In genomic region chr10:60361615-60362309, GRCm38 (mm10) we compare ENCODE assay signal across 19 mouse cellular contexts. TPM values are rescaled to one million over a fixed set of nuclear protein-coding genes. Genes with fewer than 3 reads are reported as not detected.
A peak's percentile ranks its signal among the peaks of the same experiment; 100 is the strongest.
DNase-seq lines count a peak whose midpoint lies in the region; ATAC-seq and TF ChIP-seq lines count a peak whose summit lies in the region.
"Had no signal": no experiment of that assay in that cellular context is flagged by ENCODE, and none has a peak within 500 bp of the region (broad histone marks: within the 10 kb centered on the region; RNA-seq: fewer than 3 reads in every experiment).

No protein-coding gene starts in this region.

- no peaks in the 10 kb centered on the region for H3K27me3 ChIP-seq in cerebellum, adult 2 months (ENCODE audit: control insufficient read depth, insufficient read depth, low read length)
- H3K27me3 ChIP-seq in intestine, embryonic 14.5 days (replicated peaks; ENCODE audit: control insufficient read depth, insufficient read depth, low read length), result no peaks in the 10 kb centered on the region
- H3K27me3 ChIP-seq in intestine, postnatal 0 days (replicated peaks; ENCODE audit: control insufficient read depth, insufficient read depth, low read length), result no peaks in the 10 kb centered on the region
- no peaks in the 10 kb centered on the region for H3K27me3 ChIP-seq in stomach, embryonic 14.5 days (ENCODE audit: control insufficient read depth, insufficient read depth, low read length)
- H3K27me3 ChIP-seq in stomach, postnatal 0 days (ENCODE audit: control insufficient read depth, insufficient read depth, low read length), result no peaks in the 10 kb centered on the region
- H3K27me3 ChIP-seq: embryonic facial prominence, embryonic 13.5 days; forebrain, embryonic 15.5 days; midbrain, embryonic 12.5 days had no signal

- H3K36me3 ChIP-seq in intestine, embryonic 14.5 days (ENCODE audit: control insufficient read depth, insufficient read depth, low read length), result no peaks in the 10 kb centered on the region
- H3K36me3 ChIP-seq in intestine, postnatal 0 days (ENCODE audit: control insufficient read depth, insufficient read depth), result peaks cover 31% of the 10 kb centered on the region
- H3K36me3 ChIP-seq in stomach, embryonic 14.5 days (ENCODE audit: control insufficient read depth, insufficient read depth, low read length), result no peaks in the 10 kb centered on the region
- H3K36me3 ChIP-seq in stomach, postnatal 0 days (ENCODE audit: control insufficient read depth, insufficient read depth, low read length), result no peaks in the 10 kb centered on the region
- H3K36me3 ChIP-seq: embryonic facial prominence, embryonic 13.5 days; forebrain, embryonic 15.5 days; midbrain, embryonic 12.5 days had no signal

- 0 out of 2 replicates have a peak overlapping the region, but pooled peaks have one; percentile 2 for H3K4me2 ChIP-seq in intestine, embryonic 14.5 days (ENCODE audit: low read length)
- no peak overlapping the region; the same call in 1 of the 2 replicates for H3K4me2 ChIP-seq in intestine, postnatal 0 days (replicated peaks; ENCODE audit: low read depth)
- H3K4me2 ChIP-seq in stomach, embryonic 14.5 days (replicated peaks; ENCODE audit: low read depth, low read length), result no peak overlapping the region
- no peak overlapping the region for H3K4me2 ChIP-seq in stomach, postnatal 0 days (replicated peaks; ENCODE audit: low read depth)
- H3K4me2 ChIP-seq: embryonic facial prominence, embryonic 13.5 days; forebrain, embryonic 15.5 days; lung, embryonic 14.5 days; midbrain, embryonic 12.5 days had no signal

- no peak for TF ChIP-seq EP300 in stomach, postnatal 0 days (optimal IDR thresholded peaks at IDR 0.05)

- H3K4me1 ChIP-seq in cerebellum, adult 2 months (ENCODE audit: control insufficient read depth, insufficient read depth, low read length), result no peaks in the 10 kb centered on the region; the same call in 1 of the 2 replicates
- H3K4me1 ChIP-seq in intestine, embryonic 14.5 days (replicated peaks; ENCODE audit: control insufficient read depth, insufficient read depth, low read length), result peaks cover 6% of the 10 kb centered on the region; the same call in 1 of the 2 replicates
- 0 out of 2 replicates have a peak, but pooled peaks cover 8% of the 10 kb centered on the region for H3K4me1 ChIP-seq in intestine, postnatal 0 days (replicated peaks; ENCODE audit: control insufficient read depth, insufficient read depth, low read length)
- 0 out of 2 replicates have a peak, but pooled peaks cover 7% of the 10 kb centered on the region for H3K4me1 ChIP-seq in stomach, embryonic 14.5 days (ENCODE audit: control insufficient read depth, insufficient read depth, low read length)
- no peaks in the 10 kb centered on the region for H3K4me1 ChIP-seq in stomach, postnatal 0 days (replicated peaks; ENCODE audit: control insufficient read depth, insufficient read depth)
- H3K4me1 ChIP-seq: forebrain, embryonic 15.5 days had no signal

- 38% methylated on average over 12 of the region's 12 CpGs for WGBS in cerebellum, adult 2 months
- WGBS in intestine, embryonic 14.5 days, result 38% methylated on average over 12 of the region's 12 CpGs
- 44% methylated on average over 12 of the region's 12 CpGs for WGBS in intestine, postnatal 0 days
- WGBS in stomach, embryonic 14.5 days, result 47% methylated on average over 12 of the region's 12 CpGs
- WGBS in stomach, postnatal 0 days, result 46% methylated on average over 12 of the region's 12 CpGs

- no peak overlapping the region for H3K27ac ChIP-seq in cerebellum, adult 2 months (ENCODE audit: insufficient read depth, low read length)
- peak overlapping the region; percentile 51; the same call in 1 of the 2 replicates for H3K27ac ChIP-seq in intestine, embryonic 14.5 days (ENCODE audit: low read depth)
- no peak overlapping the region for H3K27ac ChIP-seq in intestine, postnatal 0 days (ENCODE audit: low read depth, low read length)
- peak overlapping the region; percentile 33; the same call in 1 of the 2 replicates for H3K27ac ChIP-seq in stomach, embryonic 14.5 days (ENCODE audit: low read length)
- no peak overlapping the region; the same call in 1 of the 2 replicates for H3K27ac ChIP-seq in stomach, postnatal 0 days (replicated peaks)
- H3K27ac ChIP-seq: embryonic facial prominence, embryonic 13.5 days; forebrain, embryonic 15.5 days; midbrain, embryonic 12.5 days had no signal

- ATAC-seq in intestine, embryonic 14.5 days (replicated peaks; ENCODE audit: low FRiP score, low TSS enrichment, low read depth), result no peak
- ATAC-seq in intestine, postnatal 0 days, result no peak
- no peak for ATAC-seq in stomach, embryonic 14.5 days (ENCODE audit: insufficient number of reproducible peaks, insufficient read depth, low FRiP score, low read depth)
- ATAC-seq in stomach, postnatal 0 days (ENCODE audit: low FRiP score, low TSS enrichment), result no peak
- ATAC-seq: forebrain, embryonic 15.5 days had no signal

- no peak for TF ChIP-seq POLR2A in cerebellum, adult 2 months (IDR thresholded peaks at IDR 0.05; ENCODE audit: borderline replicate concordance, insufficient read depth, low read length)

- TF ChIP-seq CTCF in cerebellum, adult 2 months (IDR thresholded peaks at IDR 0.05; ENCODE audit: borderline replicate concordance, insufficient read depth, low read depth, low read length), result no peak
- no peak for TF ChIP-seq CTCF in intestine, postnatal 0 days (IDR thresholded peaks at IDR 0.05; ENCODE audit: low read depth)
- TF ChIP-seq CTCF in stomach, postnatal 0 days (IDR thresholded peaks at IDR 0.05; ENCODE audit: low read depth), result no peak

- no peak overlapping the region for H3K4me3 ChIP-seq in cerebellum, adult 2 months (replicated peaks; ENCODE audit: insufficient read depth, low read depth, low read length)
- no peak overlapping the region for H3K4me3 ChIP-seq in intestine, embryonic 14.5 days (ENCODE audit: low read depth, low read length)
- no peak overlapping the region for H3K4me3 ChIP-seq in intestine, postnatal 0 days (ENCODE audit: low read depth, low read length)
- no peak overlapping the region for H3K4me3 ChIP-seq in stomach, embryonic 14.5 days (ENCODE audit: low read depth, low read length)
- H3K4me3 ChIP-seq in stomach, postnatal 0 days (ENCODE audit: low read depth, low read length), result no peak overlapping the region
- H3K4me3 ChIP-seq: embryonic facial prominence, embryonic 13.5 days; forebrain, embryonic 15.5 days; midbrain, embryonic 12.5 days had no signal

- peak; percentile 50 for DNase-seq in cerebellum, postnatal 14 days
- no peak for DNase-seq in cerebellum, adult 2 months
- no peak for DNase-seq in intestine, embryonic 14.5 days (ENCODE audit: low spot score)
- no peak for DNase-seq in stomach, postnatal 0 days (ENCODE audit: low spot score)
- DNase-seq in layer of hippocampus, adult 18-20 months (ENCODE audit: low spot score in 2 of 2), result no peak
- no peak for DNase-seq in adrenal gland, adult 18-20 months (ENCODE audit: low spot score in 2 of 2)
- DNase-seq: adrenal gland, postnatal 36 days; cerebellum, adult 18-20 months; gastrocnemius, postnatal 36 days; heart, postnatal 36 days; kidney, postnatal 4 days; lung, embryonic 14.5 days; right cerebral cortex, postnatal 4 days; thymus, adult 18-20 months had no signal

- H3K9ac ChIP-seq in intestine, embryonic 14.5 days (ENCODE audit: low read length), result no peak overlapping the region
- H3K9ac ChIP-seq in intestine, postnatal 0 days (ENCODE audit: low read depth, low read length), result no peak overlapping the region
- H3K9ac ChIP-seq in stomach, embryonic 14.5 days (replicated peaks; ENCODE audit: low read depth, low read length), result no peak overlapping the region
- no peak overlapping the region for H3K9ac ChIP-seq in stomach, postnatal 0 days (ENCODE audit: low read length)
- H3K9ac ChIP-seq: embryonic facial prominence, embryonic 13.5 days; forebrain, embryonic 15.5 days; lung, embryonic 14.5 days; midbrain, embryonic 12.5 days had no signal

- no peaks in the 10 kb centered on the region for H3K9me3 ChIP-seq in intestine, embryonic 14.5 days (ENCODE audit: control insufficient read depth, low read length)
- no peaks in the 10 kb centered on the region for H3K9me3 ChIP-seq in intestine, postnatal 0 days (ENCODE audit: control insufficient read depth)
- no peaks in the 10 kb centered on the region for H3K9me3 ChIP-seq in stomach, embryonic 14.5 days (ENCODE audit: control insufficient read depth, low read depth, low read length)
- H3K9me3 ChIP-seq in stomach, postnatal 0 days (ENCODE audit: control insufficient read depth, low read length), result no peaks in the 10 kb centered on the region
- H3K9me3 ChIP-seq: embryonic facial prominence, embryonic 13.5 days; forebrain, embryonic 15.5 days; midbrain, embryonic 12.5 days had no signal

RNA-seq across cellular contexts. Expression of gene Vsir, which starts 15.1 kb away (rescaled TPM):
- polyA plus RNA-seq in cerebellum, adult 2 months (2012; rRNA removed), result 15.8 and 17.0 TPM in 2 replicates
- polyA plus RNA-seq in intestine, embryonic 14.5 days (2014; fragmentation: Nextera tagmentation; extraction: Ambion mirVana), result 6.0 and 6.1 TPM in 2 replicates
- 9.7 and 11.5 TPM in 2 replicates for polyA plus RNA-seq in intestine, postnatal 0 days (2015; fragmentation: Nextera tagmentation; extraction: Ambion mirVana)
- polyA plus RNA-seq in stomach, embryonic 14.5 days (2014; fragmentation: Nextera tagmentation; extraction: Ambion mirVana), result 4.9 and 6.8 TPM in 2 replicates
- polyA plus RNA-seq in stomach, postnatal 0 days (2015; fragmentation: Nextera tagmentation; extraction: Ambion mirVana), result 4.2 and 4.3 TPM in 2 replicates
- 10 to 100 TPM; 23.9 to 26.0 TPM for total RNA-seq in layer of hippocampus, adult 18-20 months (2021)
- 10 to 100 TPM; 12.2 to 25.5 TPM for total RNA-seq in adrenal gland, adult 18-20 months (2021)

RNA-seq across cellular contexts. Expression of gene Gm17455, which starts 37.8 kb away (rescaled TPM):
- 1.7 TPM in 2 replicates for polyA plus RNA-seq in cerebellum, adult 2 months (2012; rRNA removed)
- polyA plus RNA-seq in intestine, embryonic 14.5 days (2014; fragmentation: Nextera tagmentation; extraction: Ambion mirVana), result 2.3 and 2.4 TPM in 2 replicates
- polyA plus RNA-seq in intestine, postnatal 0 days (2015; fragmentation: Nextera tagmentation; extraction: Ambion mirVana), result 0.65 and 1.1 TPM in 2 replicates
- polyA plus RNA-seq in stomach, embryonic 14.5 days (2014; fragmentation: Nextera tagmentation; extraction: Ambion mirVana), result 0.41 and 1.4 TPM in 2 replicates
- polyA plus RNA-seq in stomach, postnatal 0 days (2015; fragmentation: Nextera tagmentation; extraction: Ambion mirVana), result 0.74 and 1.0 TPM in 2 replicates
- not detected for total RNA-seq in layer of hippocampus, adult 18-20 months (2021)
- total RNA-seq in adrenal gland, adult 18-20 months (2021), result not detected
- total RNA-seq: adrenal gland, postnatal 36 days; gastrocnemius, postnatal 36 days; heart, postnatal 36 days had no signal

Comparison
In these comparisons a context has a peak if more than half of its experiments do, and no peak if none do; other contexts are left out.
1. DNase-seq: peak in cerebellum, postnatal 14 days (2 of 2); none in cerebellum, adult 2 months (0 of 2), intestine, embryonic 14.5 days (single experiment), stomach, postnatal 0 days (single experiment), layer of hippocampus, adult 18-20 months (0 of 2) and adrenal gland, adult 18-20 months (0 of 2).
2. H3K27ac ChIP-seq: peak in intestine, embryonic 14.5 days (single experiment) and stomach, embryonic 14.5 days (single experiment); none in cerebellum, adult 2 months (single experiment), intestine, postnatal 0 days (single experiment) and stomach, postnatal 0 days (single experiment).